Mouse (Mus musculus) telencephalon, adult 2 months (tissue): ENCODE measurements around the gene Naglu.

Experiments used
- DNase-seq: peaks from one replicate; pipeline ENCODE4 v3.0.0-alpha.2; 2011; ENCODE audit warnings: low read depth, low spot score

The Naglu gene

GRCm38 (mm10) chr11:101084246-101084645 is 14.4 kb downstream of the Naglu start:
- no peak for DNase-seq

- no peak for DNase-seq
Measured at GRCm38 (mm10) chr11:101084811-101085210, 15.0 kb downstream of the Naglu start.

- no peak for DNase-seq
Measured at GRCm38 (mm10) chr11:101085617-101086322, 16.0 kb downstream of the Naglu start.

GRCm38 (mm10) chr11:101086323-101086674 is 16.5 kb downstream of the Naglu start:
- no peak for DNase-seq

GRCm38 (mm10) chr11:101086756-101087681 is 17.2 kb downstream of the Naglu start, which contains the start of gene Mlx:
TSS of gene Mlx (plus strand) at chr11:101087277.
- peak; percentile 94 for DNase-seq

GRCm38 (mm10) chr11:101087682-101088055 is 17.9 kb downstream of the Naglu start:
- no peak for DNase-seq

- no peak for DNase-seq
Measured at GRCm38 (mm10) chr11:101089931-101090330, 20.1 kb downstream of the Naglu start.

- DNase-seq = no peak
Measured at GRCm38 (mm10) chr11:101094930-101095313, 25.1 kb downstream of the Naglu start.

GRCm38 (mm10) chr11:101095314-101096024 is 25.7 kb downstream of the Naglu start, which contains the start of gene Psmc3ip:
TSS of gene Psmc3ip (minus strand) at chr11:101095436.
- DNase-seq = peak; percentile 91

GRCm38 (mm10) chr11:101098231-101098630 is 28.4 kb downstream of the Naglu start:
- DNase-seq = no peak

- DNase-seq = no peak
Measured at GRCm38 (mm10) chr11:101103011-101103410, 33.2 kb downstream of the Naglu start.

- DNase-seq = no peak
Measured at GRCm38 (mm10) chr11:101109351-101109750, 39.5 kb downstream of the Naglu start.

- no peak for DNase-seq
Measured at GRCm38 (mm10) chr11:101110708-101111107, 40.9 kb downstream of the Naglu start.

GRCm38 (mm10) chr11:101111178-101111577 is 41.4 kb downstream of the Naglu start:
- no peak for DNase-seq

- no peak for DNase-seq
Measured at GRCm38 (mm10) chr11:101112186-101112585, 42.4 kb downstream of the Naglu start.

- peak; percentile 56 for DNase-seq
Measured at GRCm38 (mm10) chr11:101115564-101115963, 45.8 kb downstream of the Naglu start.

GRCm38 (mm10) chr11:101118105-101118504 is 48.3 kb downstream of the Naglu start:
- DNase-seq = no peak

- no peak for DNase-seq
Measured at GRCm38 (mm10) chr11:101119131-101119760, 49.4 kb downstream of the Naglu start.

- peak; percentile 98 for DNase-seq
Measured at GRCm38 (mm10) chr11:101119761-101120544, 50.1 kb downstream of the Naglu start, which contains the start of the genes Retreg3 and Tubg1. TSS of gene Retreg3 (minus strand) at chr11:101119893. TSS of gene Tubg1 (plus strand) at chr11:101119938.

GRCm38 (mm10) chr11:101120545-101121188 is 50.9 kb downstream of the Naglu start:
- DNase-seq = no peak
